10 mouse cellular contexts compared by ENCODE assay signal in genomic region chr9:22430315-22430840, GRCm38 (mm10). TPM values are rescaled to one million over a fixed set of nuclear protein-coding genes. Genes with fewer than 3 reads are reported as not detected.
A peak's percentile ranks its signal among the peaks of the same experiment; 100 is the strongest.
DNase-seq lines count a peak whose midpoint lies in the region; ATAC-seq lines count a peak whose summit lies in the region.
"Had no signal": no experiment of that assay in that cellular context is flagged by ENCODE, and none has a peak within 500 bp of the region (broad histone marks: within the 10 kb centered on the region; RNA-seq: fewer than 3 reads in every experiment).

No protein-coding gene starts in this region.

- H3K36me3 ChIP-seq in kidney, embryonic 15.5 days: no peaks in the 10 kb centered on the region
- no peaks in the 10 kb centered on the region for H3K36me3 ChIP-seq in stomach, embryonic 16.5 days (ENCODE audit: control insufficient read depth, insufficient read depth, low read length)
- H3K36me3 ChIP-seq in forebrain, embryonic 12.5 days (replicated peaks): no peaks in the 10 kb centered on the region

- no peak overlapping the region for H3K4me3 ChIP-seq in kidney, embryonic 15.5 days (replicated peaks)
- no peak overlapping the region for H3K4me3 ChIP-seq in stomach, embryonic 16.5 days (replicated peaks; ENCODE audit: low read length)
- H3K4me3 ChIP-seq in forebrain, embryonic 12.5 days (replicated peaks): no peak overlapping the region
- H3K4me3 ChIP-seq: forebrain, embryonic 15.5 days had no signal

- ATAC-seq in kidney, embryonic 15.5 days (replicated peaks; ENCODE audit: low FRiP score): no peak
- ATAC-seq in stomach, embryonic 16.5 days (ENCODE audit: insufficient read depth, low FRiP score): no peak
- no peak for ATAC-seq in forebrain, embryonic 12.5 days (ENCODE audit: low FRiP score)
- ATAC-seq: forebrain, embryonic 15.5 days; hindbrain, postnatal 0 days had no signal

- no peak for DNase-seq in kidney, adult 18-20 months
- peak; percentile 46 for DNase-seq in R1 (ENCODE audit: low read depth, low spot score)
- DNase-seq in kidney, postnatal 4 days: peak; percentile 40 to 56
- no peak for DNase-seq in urinary bladder, postnatal 4 days (ENCODE audit: low spot score in 2 of 2)

- H3K27ac ChIP-seq in kidney, embryonic 15.5 days: peak overlapping the region; percentile 45
- H3K27ac ChIP-seq in stomach, embryonic 16.5 days (ENCODE audit: low read length): 0 out of 2 replicates have a peak overlapping the region, but pooled peaks have one; percentile 1
- H3K27ac ChIP-seq in forebrain, embryonic 12.5 days: no peak overlapping the region
- H3K27ac ChIP-seq: forebrain, embryonic 15.5 days; hindbrain, postnatal 0 days had no signal

- 31% methylated on average over 5 of the region's 5 CpGs for WGBS in kidney, embryonic 15.5 days
- WGBS in stomach, embryonic 16.5 days: 30% methylated on average over 5 of the region's 5 CpGs
- 30% methylated on average over 5 of the region's 5 CpGs for WGBS in forebrain, embryonic 12.5 days

- H3K27me3 ChIP-seq in kidney, embryonic 15.5 days: no peaks in the 10 kb centered on the region
- no peaks in the 10 kb centered on the region for H3K27me3 ChIP-seq in stomach, embryonic 16.5 days (ENCODE audit: control insufficient read depth, insufficient read depth, low read length)
- H3K27me3 ChIP-seq in forebrain, embryonic 12.5 days: no peaks in the 10 kb centered on the region
- H3K27me3 ChIP-seq: forebrain, embryonic 15.5 days had no signal

- H3K9ac ChIP-seq in kidney, embryonic 15.5 days: no peak overlapping the region
- no peak overlapping the region for H3K9ac ChIP-seq in stomach, embryonic 16.5 days (ENCODE audit: low read length)
- H3K9ac ChIP-seq in forebrain, embryonic 12.5 days: no peak overlapping the region
- H3K9ac ChIP-seq: forebrain, embryonic 15.5 days had no signal

- peak overlapping the region; percentile 50 for H3K4me2 ChIP-seq in kidney, embryonic 15.5 days
- H3K4me2 ChIP-seq in stomach, embryonic 16.5 days (ENCODE audit: low read depth, low read length): 0 out of 2 replicates have a peak overlapping the region, but pooled peaks have one; percentile 5
- H3K4me2 ChIP-seq in forebrain, embryonic 12.5 days: no peak overlapping the region

- H3K9me3 ChIP-seq in kidney, embryonic 15.5 days (replicated peaks): no peaks in the 10 kb centered on the region
- H3K9me3 ChIP-seq in stomach, embryonic 16.5 days (replicated peaks; ENCODE audit: control insufficient read depth, low read length): no peaks in the 10 kb centered on the region
- no peaks in the 10 kb centered on the region for H3K9me3 ChIP-seq in forebrain, embryonic 12.5 days
- H3K9me3 ChIP-seq: forebrain, embryonic 15.5 days had no signal

- H3K4me1 ChIP-seq in kidney, embryonic 15.5 days: peaks cover 30% of the 10 kb centered on the region
- H3K4me1 ChIP-seq in stomach, embryonic 16.5 days (ENCODE audit: control insufficient read depth, insufficient read depth, low read length): peaks cover 3% of the 10 kb centered on the region; the same call in 1 of the 2 replicates
- H3K4me1 ChIP-seq in forebrain, embryonic 12.5 days: peaks cover 13% of the 10 kb centered on the region

RNA-seq across cellular contexts. Expression of gene 9530077C05Rik, which starts 19.1 kb away (rescaled TPM):
- 3.6 and 5.0 TPM in 2 replicates for polyA plus RNA-seq in kidney, embryonic 15.5 days (2015; fragmentation: Nextera tagmentation; extraction: Ambion mirVana)
- polyA plus RNA-seq in stomach, embryonic 16.5 days (2015; fragmentation: Nextera tagmentation; extraction: Ambion mirVana): 4.4 and 5.3 TPM in 2 replicates
- 10.2 and 12.1 TPM in 2 replicates for polyA plus RNA-seq in forebrain, embryonic 12.5 days (2016; fragmentation: Nextera tagmentation; extraction: Ambion mirVana)

RNA-seq across cellular contexts. Expression of gene Gm17545, which starts 23.7 kb away (rescaled TPM):
- not detected in 2 replicates for polyA plus RNA-seq in kidney, embryonic 15.5 days (2015; fragmentation: Nextera tagmentation; extraction: Ambion mirVana)
- polyA plus RNA-seq in stomach, embryonic 16.5 days (2015; fragmentation: Nextera tagmentation; extraction: Ambion mirVana): not detected in 2 replicates
- polyA plus RNA-seq in forebrain, embryonic 12.5 days (2016; fragmentation: Nextera tagmentation; extraction: Ambion mirVana): not detected in 2 replicates
- polyA plus RNA-seq: forebrain, embryonic 15.5 days; hindbrain, postnatal 0 days; neural tube, embryonic 11.5 days had no signal

RNA-seq across cellular contexts. Expression of gene Rp9, which starts 39.2 kb away (rescaled TPM):
- 64.9 and 65.5 TPM in 2 replicates for polyA plus RNA-seq in kidney, embryonic 15.5 days (2015; fragmentation: Nextera tagmentation; extraction: Ambion mirVana)
- polyA plus RNA-seq in stomach, embryonic 16.5 days (2015; fragmentation: Nextera tagmentation; extraction: Ambion mirVana): 51.8 and 56.8 TPM in 2 replicates
- 58.2 and 63.2 TPM in 2 replicates for polyA plus RNA-seq in forebrain, embryonic 12.5 days (2016; fragmentation: Nextera tagmentation; extraction: Ambion mirVana)

RNA-seq across cellular contexts. Expression of gene Anln, which starts 41.4 kb away (rescaled TPM):
- 44.8 and 49.6 TPM in 2 replicates for polyA plus RNA-seq in kidney, embryonic 15.5 days (2015; fragmentation: Nextera tagmentation; extraction: Ambion mirVana)
- 57.6 and 58.0 TPM in 2 replicates for polyA plus RNA-seq in stomach, embryonic 16.5 days (2015; fragmentation: Nextera tagmentation; extraction: Ambion mirVana)
- 36.8 and 41.1 TPM in 2 replicates for polyA plus RNA-seq in forebrain, embryonic 12.5 days (2016; fragmentation: Nextera tagmentation; extraction: Ambion mirVana)

RNA-seq across cellular contexts. Expression of gene Bbs9, which starts 45.1 kb away (rescaled TPM):
- 12.3 and 13.0 TPM in 2 replicates for polyA plus RNA-seq in kidney, embryonic 15.5 days (2015; fragmentation: Nextera tagmentation; extraction: Ambion mirVana)
- 11.5 and 12.2 TPM in 2 replicates for polyA plus RNA-seq in stomach, embryonic 16.5 days (2015; fragmentation: Nextera tagmentation; extraction: Ambion mirVana)
- 20.0 and 20.4 TPM in 2 replicates for polyA plus RNA-seq in forebrain, embryonic 12.5 days (2016; fragmentation: Nextera tagmentation; extraction: Ambion mirVana)

Comparison
In these comparisons a context has a peak if more than half of its experiments do, and no peak if none do; other contexts are left out.
1. DNase-seq: peak in R1 (single experiment) and kidney, postnatal 4 days (2 of 2); none in kidney, adult 18-20 months (single experiment) and urinary bladder, postnatal 4 days (0 of 2).